Mouse (Mus musculus) heart, adult 2 months (tissue): ENCODE data around the gene Ubqlnl. TPM values are rescaled to one million over a fixed set of nuclear protein-coding genes. Genes with fewer than 3 reads are reported as not detected.

Source experiments
- DNase-seq, 2 experiments: peaks; one replicate each; pipeline ENCODE4 v3.0.0; 2021
- H3K27ac ChIP-seq: fragments of 200-600 bp; 2 replicates; pipeline ENCODE4 v1.8.1; 2022
- H3K27me3 ChIP-seq: fragments of 200-500 bp; 2 replicates; pipeline ENCODE4 v1.6.1; 2012; ENCODE audit warnings: mild to moderate bottlenecking, low read length, inconsistent platforms, mixed read lengths; ENCODE audit not compliant: control insufficient read depth, insufficient read depth
- H3K36me3 ChIP-seq: fragments of 200-500 bp; 2 replicates; pipeline ENCODE4 v1.6.1; 2012; ENCODE audit warnings: low read length, inconsistent platforms; ENCODE audit not compliant: control insufficient read depth, insufficient read depth
- H3K4me1 ChIP-seq: fragments of 200-500 bp; 2 replicates; pipeline ENCODE4 v1.6.1; 2011; ENCODE audit warnings: low read length; ENCODE audit not compliant: control insufficient read depth, insufficient read depth
- H3K4me3 ChIP-seq: fragments of 200-600 bp; 2 replicates; pipeline ENCODE4 v1.8.1; 2022
- H3K79me2 ChIP-seq: fragments of 200-500 bp; replicated peaks from 2 replicates; pipeline ENCODE4 v1.6.1; 2012; ENCODE audit warnings: mild to moderate bottlenecking, inconsistent platforms, low read length, moderate library complexity, mixed read lengths; ENCODE audit not compliant: control insufficient read depth, insufficient read depth
- H3K9ac ChIP-seq: fragments of 200-500 bp; 2 replicates; pipeline ENCODE4 v1.6.1; 2012; ENCODE audit warnings: low read depth, mild to moderate bottlenecking, control low read depth, inconsistent platforms, low read length, mixed read lengths
- CTCF ChIP-seq: fragments of 200-600 bp; IDR thresholded peaks from 2 replicates; pipeline ENCODE4 v1.8.1; 2022; ENCODE audit warnings: antibody characterized with exemption, mild to moderate bottlenecking, moderate library complexity
- EP300 ChIP-seq: fragments of 200-500 bp; IDR thresholded peaks from 2 replicates; pipeline ENCODE4 v1.6.1; 2011; ENCODE audit warnings: low read depth, low read length, control low read depth; ENCODE audit not compliant: insufficient read depth
- POLR2A ChIP-seq: fragments of 200-500 bp; IDR thresholded peaks from 2 replicates; pipeline ENCODE4 v1.6.1; 2011; ENCODE audit warnings: mild to moderate bottlenecking, low read depth, low read length, control low read depth; ENCODE audit not compliant: insufficient read depth
- WGBS: fragments of 180-500 bp; shearing (Covaris S2); methylation state at CpG from one replicate; pipeline ENCODE4 v1.1.7; 2018; 5-methylcytosine and 5-hydroxymethylcytosine counted together
- intact Hi-C: fragments of 180-260 bp; cut with DNase I; formaldehyde crosslinking; loops from one replicate; pipeline ENCODE4 v1.15.1; 2025
- polyA plus RNA-seq: library from polyadenylated mRNA; depleted of rRNA; stranded (reverse); fragments of >200 nt; gene quantifications from 2 replicates; pipeline ENCODE4 v1.2.3, GENCODE M21; 2012; rRNA removed
- total RNA-seq, 2 experiments: library from RNA; stranded (reverse); gene quantifications; 2 replicates each; pipeline ENCODE4 v1.2.3; 2021

The Ubqlnl gene
- total and polyA plus RNA-seq, 3 experiments, result 0.14 TPM; not detected in 2

DNA sequence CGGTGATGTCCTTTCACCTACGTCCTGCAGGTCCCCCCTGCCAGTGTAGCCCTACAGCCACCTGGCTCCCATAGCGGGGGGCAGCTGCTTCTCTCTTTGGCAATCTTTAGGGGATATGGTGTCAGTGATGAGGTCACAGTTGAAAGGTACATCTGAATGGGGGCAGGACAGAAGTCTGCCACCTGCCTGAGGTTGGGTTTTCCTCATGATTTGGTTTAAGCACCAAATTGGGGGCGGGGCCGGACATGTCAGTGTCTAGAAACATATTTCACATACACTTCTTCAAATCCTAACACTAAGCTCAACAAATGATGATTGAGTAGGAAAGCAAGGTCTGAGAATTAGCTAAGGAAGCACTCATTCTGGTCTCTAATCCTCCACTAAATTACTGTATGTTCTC, 20.6 kb downstream of the Ubqlnl start, which contains the start of gene Ubqln5:
Gene Ubqln5, minus strand, starts transcription at position 101 of the 400 bp plus-strand sequence.
- TF ChIP-seq EP300, result no peak
- no peak for TF ChIP-seq CTCF
- no peak for TF ChIP-seq POLR2A
- DNase-seq, result no peak
- Histone ChIP-seq H3K27me3 (no peaks in the 10 kb centered on the region), H3K79me2 (no peaks in the 10 kb centered on the region), H3K27ac (no peak within 1 kb of the TSS), H3K36me3 (no peaks in the 10 kb centered on the region), H3K4me1 (no peaks in the 10 kb centered on the region), H3K9ac (no peak within 1 kb of the TSS), H3K4me3 (no peak within 1 kb of the TSS)
- intact Hi-C loops, result no loop called here
- 84% methylated on average over 5 of the region's 5 CpGs for WGBS

DNA sequence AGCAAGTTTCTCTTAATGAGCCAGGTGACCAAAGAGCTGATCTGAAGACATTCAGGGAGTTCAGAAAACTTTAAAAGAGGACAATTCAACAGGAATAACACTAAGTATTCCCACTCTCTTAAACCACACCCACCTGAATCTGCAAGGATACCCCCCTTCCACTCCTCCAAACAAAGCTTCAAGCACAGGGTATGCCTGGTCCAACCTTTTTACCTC, 45.7 kb downstream of the Ubqlnl start, which contains the start of gene Olfr646:
Gene Olfr646, plus strand, starts transcription at position 117 of the 216 bp plus-strand sequence.
- no peak for DNase-seq
- TF ChIP-seq CTCF, result no peak
- no peak for TF ChIP-seq EP300
- no peak for TF ChIP-seq POLR2A
- no peaks in the 10 kb centered on the region for H3K4me1 ChIP-seq

DNA sequence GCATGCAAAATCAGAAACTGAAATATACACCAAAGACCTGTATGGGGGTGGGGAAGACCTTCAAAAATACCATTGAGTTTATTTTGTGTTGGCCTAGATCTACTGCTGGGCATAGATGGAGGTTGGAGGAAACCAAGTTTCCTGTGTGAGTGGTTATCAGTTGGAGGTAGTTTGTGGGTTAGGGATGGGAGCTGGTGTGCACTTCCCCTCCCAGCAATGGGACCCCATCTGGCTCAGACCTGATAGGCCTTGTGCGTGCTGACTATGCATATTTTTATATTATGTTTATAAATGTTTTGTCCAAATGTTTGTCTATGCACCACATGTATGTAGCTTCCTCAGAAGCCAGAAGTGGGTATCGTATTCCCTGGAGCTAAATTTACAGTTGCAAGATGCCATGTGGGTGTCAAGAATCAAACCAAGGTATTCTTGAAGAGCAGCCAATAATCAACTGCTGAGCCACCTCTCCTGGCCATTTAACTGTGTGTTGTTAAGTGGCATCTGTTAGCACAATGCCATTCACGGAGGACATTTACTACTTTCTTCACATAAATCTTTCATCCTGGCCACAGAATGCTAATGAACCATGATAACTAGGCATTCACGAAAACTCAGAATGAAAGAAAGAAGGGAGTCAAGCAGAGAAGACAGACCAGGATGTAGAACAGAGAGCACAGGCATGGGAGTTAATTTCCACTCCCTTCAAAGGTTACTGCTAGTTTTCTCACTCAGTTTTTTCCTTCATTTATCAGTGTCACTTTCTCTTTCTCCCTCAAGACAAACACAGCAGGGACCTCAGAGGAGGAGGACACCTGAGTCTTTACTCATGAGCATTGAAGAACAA, 46.2 kb downstream of the Ubqlnl start:
- WGBS, result 59% methylated on average over 4 of the region's 4 CpGs
- H3K79me2 ChIP-seq, result no peaks in the 10 kb centered on the region

More for the DNA sequence above, 45.7 kb downstream of the Ubqlnl start, which contains the start of gene Olfr646:
- Histone ChIP-seq H3K79me2 (no peaks in the 10 kb centered on the region), H3K36me3 (no peaks in the 10 kb centered on the region), H3K27ac (no peak within 1 kb of the TSS), H3K4me3 (no peak within 1 kb of the TSS), H3K9ac (no peak within 1 kb of the TSS), H3K27me3 (no peaks in the 10 kb centered on the region)
- intact Hi-C loops, result no loop called here

More for the DNA sequence above, 46.2 kb downstream of the Ubqlnl start:
- no peaks in the 10 kb centered on the region for H3K36me3 ChIP-seq
- intact Hi-C loops, result no loop called here
- H3K27me3 ChIP-seq, result no peaks in the 10 kb centered on the region
- TF ChIP-seq CTCF (no peak), POLR2A (no peak), EP300 (no peak)
- H3K4me3 ChIP-seq, result no peak overlapping the region
- DNase-seq, result no peak
- H3K4me1 ChIP-seq, result no peaks in the 10 kb centered on the region
- H3K9ac ChIP-seq, result no peak overlapping the region
- no peak overlapping the region for H3K27ac ChIP-seq

Other genes with a start within 250 kb of the Ubqlnl start
- not detected for gene Olfr65, start 247.1 kb downstream of the Ubqlnl start, total RNA-seq
- gene Olfr65, start 247.1 kb downstream of the Ubqlnl start, polyA plus RNA-seq, result not detected in 2 replicates
- not detected for gene Olfr631, start 221.7 kb downstream of the Ubqlnl start, total RNA-seq
- not detected in 2 replicates for gene Olfr631, start 221.7 kb downstream of the Ubqlnl start, polyA plus RNA-seq
- gene Olfr632, start 216.2 kb downstream of the Ubqlnl start, total RNA-seq, result not detected
- not detected in 2 replicates for gene Olfr632, start 216.2 kb downstream of the Ubqlnl start, polyA plus RNA-seq
- gene Olfr633, start 206.1 kb downstream of the Ubqlnl start, total RNA-seq, result not detected
- not detected in 2 replicates for gene Olfr633, start 206.1 kb downstream of the Ubqlnl start, polyA plus RNA-seq
- not detected for gene Olfr635, start 179.4 kb downstream of the Ubqlnl start, total RNA-seq
- not detected in 2 replicates for gene Olfr635, start 179.4 kb downstream of the Ubqlnl start, polyA plus RNA-seq
- not detected for gene Olfr638, start 151.8 kb downstream of the Ubqlnl start, total RNA-seq
- gene Olfr638, start 151.8 kb downstream of the Ubqlnl start, polyA plus RNA-seq, result not detected in 2 replicates
- gene Olfr639, start 133.3 kb downstream of the Ubqlnl start, total RNA-seq, result under 1 TPM in 1 of 2 experiments, not detected in 1; 0.02 TPM
- not detected in 2 replicates for gene Olfr639, start 133.3 kb downstream of the Ubqlnl start, polyA plus RNA-seq
- not detected for gene Olfr640, start 125.0 kb downstream of the Ubqlnl start, total RNA-seq
- not detected in 2 replicates for gene Olfr640, start 125.0 kb downstream of the Ubqlnl start, polyA plus RNA-seq
- not detected for gene Olfr641, start 115.1 kb downstream of the Ubqlnl start, total RNA-seq
- gene Olfr641, start 115.1 kb downstream of the Ubqlnl start, polyA plus RNA-seq, result not detected in 2 replicates
- not detected for gene Olfr642, start 97.9 kb downstream of the Ubqlnl start, total RNA-seq
- not detected in 2 replicates for gene Olfr642, start 97.9 kb downstream of the Ubqlnl start, polyA plus RNA-seq
- gene 4930516K23Rik, start 89.1 kb downstream of the Ubqlnl start, total RNA-seq, result not detected
- gene 4930516K23Rik, start 89.1 kb downstream of the Ubqlnl start, polyA plus RNA-seq, result not detected in 2 replicates
- not detected for gene Olfr644, start 78.7 kb downstream of the Ubqlnl start, total RNA-seq
- not detected in 2 replicates for gene Olfr644, start 78.7 kb downstream of the Ubqlnl start, polyA plus RNA-seq
- gene Olfr645, start 65.1 kb downstream of the Ubqlnl start, total RNA-seq, result not detected
- gene Olfr645, start 65.1 kb downstream of the Ubqlnl start, polyA plus RNA-seq, result not detected in 2 replicates
- under 1 TPM in 1 of 2 experiments, not detected in 1; 0.08 TPM for gene Olfr646, start 45.7 kb downstream of the Ubqlnl start, total RNA-seq
- gene Olfr646, start 45.7 kb downstream of the Ubqlnl start, polyA plus RNA-seq, result not detected in 2 replicates
- not detected for gene Ubqln5, start 20.7 kb downstream of the Ubqlnl start, total RNA-seq
- gene Ubqln5, start 20.7 kb downstream of the Ubqlnl start, polyA plus RNA-seq, result 0.06 TPM in 1 of 2 replicates, not detected in the other
- not detected for gene Olfr643, start 13.2 kb downstream of the Ubqlnl start, total RNA-seq
- not detected in 2 replicates for gene Olfr643, start 13.2 kb downstream of the Ubqlnl start, polyA plus RNA-seq
- gene Ubqln3, start 7.3 kb downstream of the Ubqlnl start, total RNA-seq, result not detected
- 0.18 TPM in 2 replicates for gene Ubqln3, start 7.3 kb downstream of the Ubqlnl start, polyA plus RNA-seq
- not detected for gene Olfm5, start 14.3 kb upstream of the Ubqlnl start, total RNA-seq
- gene Olfm5, start 14.3 kb upstream of the Ubqlnl start, polyA plus RNA-seq, result not detected in 2 replicates
- gene Olfr648, start 32.8 kb upstream of the Ubqlnl start, total RNA-seq, result not detected
- not detected in 2 replicates for gene Olfr648, start 32.8 kb upstream of the Ubqlnl start, polyA plus RNA-seq
- not detected for gene Olfr649, start 45.4 kb upstream of the Ubqlnl start, total RNA-seq
- not detected in 2 replicates for gene Olfr649, start 45.4 kb upstream of the Ubqlnl start, polyA plus RNA-seq
- under 1 TPM; 0.10 to 0.34 TPM for gene Trim6, start 68.2 kb upstream of the Ubqlnl start, total RNA-seq
- 0.33 and 1.3 TPM in 2 replicates for gene Trim6, start 68.2 kb upstream of the Ubqlnl start, polyA plus RNA-seq
- 1 to 10 TPM; 3.9 to 4.0 TPM for gene Trim34a, start 93.9 kb upstream of the Ubqlnl start, total RNA-seq
- 2.9 and 5.4 TPM in 2 replicates for gene Trim34a, start 93.9 kb upstream of the Ubqlnl start, polyA plus RNA-seq
- gene Trim5, start 137.5 kb upstream of the Ubqlnl start, total RNA-seq, result 1 to 10 TPM; 2.1 TPM
- 0.41 and 0.50 TPM in 2 replicates for gene Trim5, start 137.5 kb upstream of the Ubqlnl start, polyA plus RNA-seq
- 1 to 10 TPM; 5.8 to 6.3 TPM for gene Trim12a, start 164.9 kb upstream of the Ubqlnl start, total RNA-seq
- 2.9 and 4.0 TPM in 2 replicates for gene Trim12a, start 164.9 kb upstream of the Ubqlnl start, polyA plus RNA-seq
- gene Trim34b, start 178.9 kb upstream of the Ubqlnl start, total RNA-seq, result under 1 TPM in 1 of 2 experiments, not detected in 1; 0.39 TPM
- 2.2 and 3.5 TPM in 2 replicates for gene Trim34b, start 178.9 kb upstream of the Ubqlnl start, polyA plus RNA-seq
- gene Trim12c, start 202.8 kb upstream of the Ubqlnl start, total RNA-seq, result 1 to 10 TPM; 4.1 to 5.5 TPM
- 2.6 and 4.2 TPM in 2 replicates for gene Trim12c, start 202.8 kb upstream of the Ubqlnl start, polyA plus RNA-seq
- gene Trim30b, start 219.3 kb upstream of the Ubqlnl start, total RNA-seq, result under 1 TPM; 0.14 to 0.23 TPM
- gene Trim30b, start 219.3 kb upstream of the Ubqlnl start, polyA plus RNA-seq, result 0.21 and 0.23 TPM in 2 replicates